Mouse (Mus musculus): ENCODE results near the gene Col6a3. TPM values are rescaled to one million over a fixed set of nuclear protein-coding genes. Genes with fewer than 3 reads are reported as not detected.

Gene Col6a3
- not detected for total RNA-seq (2023)

DNA sequence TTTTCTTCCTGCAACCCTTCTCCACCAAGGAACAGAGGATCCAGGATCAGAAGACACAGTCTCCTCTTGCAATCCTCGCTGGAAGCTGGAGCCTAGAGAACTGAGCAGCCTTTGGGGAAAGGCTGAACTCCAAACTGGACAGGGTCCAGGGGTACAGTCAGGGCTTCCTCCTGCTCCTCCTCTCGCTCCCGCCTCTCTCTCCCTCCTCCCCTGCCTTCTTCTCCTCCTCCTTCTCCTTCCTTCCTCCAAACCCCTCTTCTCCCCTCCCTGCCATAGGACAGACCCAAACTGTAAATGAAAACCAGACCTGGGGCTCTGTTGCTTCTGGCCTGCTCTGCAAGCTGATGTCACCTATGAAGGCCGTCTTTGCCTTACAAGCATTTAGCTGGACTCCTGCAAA, at the start of gene Col6a3:
Col6a3 (minus strand) TSS at position 136 of the 400 bp plus-strand sequence.

Other genes with a start within 250 kb of the Col6a3 start
- 100 to 1,000 TPM; 149 to 156 TPM for gene Cops8, start 241.0 kb downstream of the Col6a3 start, total RNA-seq (2023)
- not detected for gene Mlph, start 71.1 kb upstream of the Col6a3 start, total RNA-seq (2023)
- not detected for gene Prlh, start 109.1 kb upstream of the Col6a3 start, total RNA-seq (2023)
- not detected for gene Rab17, start 125.7 kb upstream of the Col6a3 start, total RNA-seq (2023)
- 100 to 1,000 TPM; 238 to 253 TPM for gene Lrrfip1, start 154.8 kb upstream of the Col6a3 start, total RNA-seq (2023)